Mouse (Mus musculus) embryonic facial prominence, embryonic 10.5 days (tissue): ENCODE data around the gene Anxa1. TPM values are rescaled to one million over a fixed set of nuclear protein-coding genes. Genes with fewer than 3 reads are reported as not detected.

ENCODE experiments used
- DNase-seq: peaks from one replicate; pipeline ENCODE4 v3.0.0-alpha.2; 2017; ENCODE audit warnings: low spot score
- H3K27ac ChIP-seq: fragments of 300-500 bp; sonication (generic); replicated peaks from 2 replicates; pipeline ENCODE4 v1.5.1; 2016; ENCODE audit warnings: mild to moderate bottlenecking
- H3K27me3 ChIP-seq: fragments of 300-500 bp; sonication (generic); replicated peaks from 2 replicates; pipeline ENCODE4 v1.6.1; 2016; ENCODE audit warnings: low read depth, mild to moderate bottlenecking; ENCODE audit not compliant: poor library complexity, severe bottlenecking
- H3K36me3 ChIP-seq: fragments of 300-500 bp; sonication (generic); replicated peaks from 2 replicates; pipeline ENCODE4 v1.6.1; 2016; ENCODE audit warnings: mild to moderate bottlenecking, moderate library complexity
- H3K4me1 ChIP-seq: fragments of 300-500 bp; sonication (generic); 2 replicates; pipeline ENCODE4 v1.6.1; 2016
- H3K4me3 ChIP-seq: fragments of 300-500 bp; sonication (generic); 2 replicates; pipeline ENCODE4 v1.5.1; 2016; ENCODE audit warnings: mild to moderate bottlenecking, moderate library complexity
- H3K9me3 ChIP-seq: fragments of 300-500 bp; sonication (generic); 2 replicates; pipeline ENCODE4 v1.6.1; 2016; ENCODE audit warnings: mild to moderate bottlenecking
- WGBS: fragments of 180-500 bp; shearing (Covaris S2); methylation state at CpG from one replicate; pipeline ENCODE4 v1.1.7; 2016; 5-methylcytosine and 5-hydroxymethylcytosine counted together
- polyA plus RNA-seq: library from polyadenylated mRNA; unstranded; fragments of >200 nt; fragmentation: Nextera tagmentation; extraction: Ambion mirVana; gene quantifications from 2 replicates; pipeline ENCODE4 v1.2.1, GENCODE M21; 2016

The Anxa1 gene
- polyA plus RNA-seq, 1 experiment from 2014 or later, result 4.3 TPM

DNA sequence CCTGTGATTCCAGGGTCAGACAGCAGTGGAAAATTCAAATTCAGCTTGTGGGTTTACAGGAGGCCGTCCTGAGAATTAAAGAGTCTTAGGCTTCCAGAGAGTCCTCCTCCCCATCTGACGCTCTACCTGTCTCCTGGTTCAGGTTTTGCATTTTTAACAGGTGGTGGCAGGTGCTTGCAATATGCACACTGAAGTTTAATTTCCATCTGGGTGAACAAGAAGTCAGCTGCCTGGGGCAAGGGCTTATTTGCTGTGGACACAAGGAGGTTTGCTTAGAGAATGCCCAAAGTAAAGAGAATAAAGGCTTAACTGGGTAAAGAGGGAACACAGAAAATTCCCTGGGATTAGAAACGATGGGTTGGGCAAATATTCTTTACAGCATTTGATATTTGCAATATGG is 11.2 kb upstream of the Anxa1 start:
- Histone ChIP-seq H3K27ac (no peak overlapping the region), H3K36me3 (no peaks in the 10 kb centered on the region), H3K27me3 (no peaks in the 10 kb centered on the region), H3K4me1 (no peaks in the 10 kb centered on the region), H3K4me3 (no peak overlapping the region), H3K9me3 (no peaks in the 10 kb centered on the region)
- no peak for DNase-seq
- 78% methylated on average over 3 of the region's 3 CpGs for WGBS

DNA sequence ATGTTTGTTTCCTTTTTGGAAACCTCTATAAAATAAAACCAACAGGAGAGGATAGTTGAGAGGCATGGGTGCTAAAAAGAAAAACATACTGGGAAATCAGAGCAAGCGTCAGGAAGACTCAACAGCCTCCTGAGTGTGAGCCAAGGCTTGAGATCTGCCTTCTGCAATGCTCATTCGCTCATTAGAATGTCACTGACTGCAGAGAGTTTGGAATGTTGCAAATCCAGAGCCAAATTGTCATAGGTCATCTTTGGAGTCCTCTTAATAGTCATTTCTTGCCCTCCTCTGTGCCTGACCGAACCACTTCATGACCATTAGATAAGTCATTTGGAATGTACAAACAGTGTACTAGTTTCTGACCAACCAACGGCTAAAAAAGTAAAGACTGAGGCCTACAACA is 8.4 kb upstream of the Anxa1 start:
- Histone ChIP-seq H3K27me3 (no peaks in the 10 kb centered on the region), H3K9me3 (no peaks in the 10 kb centered on the region), H3K4me1 (no peaks in the 10 kb centered on the region), H3K36me3 (no peaks in the 10 kb centered on the region), H3K4me3 (no peak overlapping the region), H3K27ac (no peak overlapping the region)
- WGBS, result 78% methylated on average over 4 of the region's 4 CpGs
- DNase-seq, result no peak

DNA sequence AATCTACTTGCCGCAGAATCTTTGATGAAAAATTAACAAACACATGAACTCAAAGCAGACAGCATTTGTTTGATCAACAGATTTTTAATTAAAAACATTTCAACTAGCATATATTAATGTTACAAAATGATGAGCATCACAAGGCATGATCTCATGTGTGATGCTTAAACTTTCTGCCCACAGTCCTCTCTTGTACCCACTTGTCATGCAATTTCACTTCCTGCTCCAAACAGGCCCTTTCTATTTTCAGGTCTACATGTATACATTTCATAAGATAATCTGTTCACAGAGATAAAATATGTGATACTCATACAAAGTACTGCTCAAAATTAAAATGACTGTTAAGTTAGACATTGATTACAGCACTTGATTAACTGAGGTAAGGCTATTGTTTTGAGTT is 6.3 kb upstream of the Anxa1 start:
- Histone ChIP-seq H3K4me1 (no peaks in the 10 kb centered on the region), H3K9me3 (no peaks in the 10 kb centered on the region), H3K27me3 (no peaks in the 10 kb centered on the region), H3K27ac (no peak overlapping the region), H3K4me3 (no peak overlapping the region), H3K36me3 (no peaks in the 10 kb centered on the region)
- no peak for DNase-seq
- WGBS, result 89% methylated on average over 1 of the region's 1 CpGs

DNA sequence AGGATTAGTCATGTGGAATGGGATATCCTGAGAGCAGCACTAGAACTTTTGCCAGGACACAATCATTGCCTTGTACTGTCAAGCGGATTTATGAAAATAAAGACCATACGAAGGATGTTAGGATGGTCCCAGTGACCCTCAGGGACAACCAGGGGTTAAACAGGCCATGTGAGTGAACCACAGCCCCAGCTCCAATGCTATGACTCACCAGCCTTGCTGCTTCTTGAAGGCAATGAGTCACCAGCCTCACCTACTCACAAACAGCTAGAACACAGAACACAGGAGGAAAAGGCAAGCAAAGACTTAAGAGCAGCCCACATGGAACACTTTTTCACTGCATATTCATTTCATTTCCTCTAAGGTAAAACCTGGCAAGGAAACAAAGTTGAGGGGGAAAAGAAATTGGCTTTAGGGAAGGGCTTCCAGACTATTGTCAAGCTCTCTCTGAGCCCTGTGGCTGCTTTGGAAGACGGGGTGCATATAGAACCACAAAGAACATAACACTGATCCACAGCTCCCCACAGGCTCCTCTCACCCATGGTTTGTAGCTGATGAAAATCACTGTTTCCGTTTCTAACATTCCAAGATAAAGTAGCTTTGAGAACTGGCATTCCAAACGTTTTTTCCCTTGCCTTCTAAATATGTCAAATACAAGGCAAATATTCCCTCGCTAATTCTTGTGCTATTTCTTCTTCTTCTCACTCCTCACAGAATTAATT is 3.0 kb upstream of the Anxa1 start:
- H3K4me3 ChIP-seq, result no peak overlapping the region
- no peak for DNase-seq
- 78% methylated on average over 6 of the region's 6 CpGs for WGBS
- H3K4me1 ChIP-seq, result no peaks in the 10 kb centered on the region; the same call in 1 of the 2 replicates
- H3K27ac ChIP-seq, result no peak overlapping the region
- H3K9me3 ChIP-seq, result no peaks in the 10 kb centered on the region
- H3K27me3 ChIP-seq, result no peaks in the 10 kb centered on the region
- H3K36me3 ChIP-seq, result no peaks in the 10 kb centered on the region

- no peaks in the 10 kb centered on the region for H3K36me3 ChIP-seq
- no peaks in the 10 kb centered on the region; the same call in 1 of the 2 replicates for H3K4me1 ChIP-seq
- no peaks in the 10 kb centered on the region for H3K27me3 ChIP-seq
- no peak for DNase-seq
- no peaks in the 10 kb centered on the region for H3K9me3 ChIP-seq
- no peak overlapping the region for H3K4me3 ChIP-seq
- no peak overlapping the region for H3K27ac ChIP-seq
- 71% methylated on average over 7 of the region's 7 CpGs for WGBS
These were observed 1.0 kb downstream of the Anxa1 start for GRCm38 (mm10) chr19:20389723-20390122.

- Histone ChIP-seq H3K27ac (no peak overlapping the region), H3K4me3 (no peak overlapping the region), H3K9me3 (no peaks in the 10 kb centered on the region), H3K27me3 (no peaks in the 10 kb centered on the region), H3K4me1 (no peaks in the 10 kb centered on the region; the same call in 1 of the 2 replicates), H3K36me3 (no peaks in the 10 kb centered on the region)
- no peak for DNase-seq
- 85% methylated on average over 6 of the region's 6 CpGs for WGBS
These were observed 1.5 kb downstream of the Anxa1 start for GRCm38 (mm10) chr19:20389245-20389644.

- no peaks in the 10 kb centered on the region for H3K9me3 ChIP-seq
- H3K4me1 ChIP-seq, result no peaks in the 10 kb centered on the region; the same call in 1 of the 2 replicates
- 75% methylated on average over 6 of the region's 6 CpGs for WGBS
- H3K4me3 ChIP-seq, result no peak overlapping the region
- no peaks in the 10 kb centered on the region for H3K27me3 ChIP-seq
- DNase-seq, result no peak
- H3K27ac ChIP-seq, result no peak overlapping the region
- H3K36me3 ChIP-seq, result no peaks in the 10 kb centered on the region
These were observed 2.5 kb downstream of the Anxa1 start for GRCm38 (mm10) chr19:20388276-20388675.

GRCm38 (mm10) chr19:20386296-20386695 is 4.4 kb downstream of the Anxa1 start:
- H3K27ac ChIP-seq, result no peak overlapping the region
- H3K4me1 ChIP-seq, result no peaks in the 10 kb centered on the region; the same call in 1 of the 2 replicates
- H3K4me3 ChIP-seq, result no peak overlapping the region
- H3K36me3 ChIP-seq, result no peaks in the 10 kb centered on the region
- H3K9me3 ChIP-seq, result no peaks in the 10 kb centered on the region
- no peak for DNase-seq
- WGBS, result 88% methylated on average over 2 of the region's 2 CpGs
- H3K27me3 ChIP-seq, result no peaks in the 10 kb centered on the region

- no peaks in the 10 kb centered on the region; the same call in 1 of the 2 replicates for H3K4me1 ChIP-seq
- no peaks in the 10 kb centered on the region for H3K36me3 ChIP-seq
- no peak for DNase-seq
- WGBS, result 90% methylated on average over 6 of the region's 6 CpGs
- H3K9me3 ChIP-seq, result no peaks in the 10 kb centered on the region
- H3K4me3 ChIP-seq, result no peak overlapping the region
- H3K27me3 ChIP-seq, result no peaks in the 10 kb centered on the region
- H3K27ac ChIP-seq, result no peak overlapping the region
These were observed 5.1 kb downstream of the Anxa1 start for GRCm38 (mm10) chr19:20385645-20386044.

- no peak for DNase-seq
- Histone ChIP-seq H3K9me3 (no peaks in the 10 kb centered on the region), H3K27me3 (no peaks in the 10 kb centered on the region), H3K36me3 (no peaks in the 10 kb centered on the region), H3K27ac (no peak overlapping the region), H3K4me3 (no peak overlapping the region), H3K4me1 (no peaks in the 10 kb centered on the region)
- WGBS, result 78% methylated on average over 2 of the region's 2 CpGs
These were observed 9.5 kb downstream of the Anxa1 start for GRCm38 (mm10) chr19:20381207-20381752.

- no peaks in the 10 kb centered on the region for H3K9me3 ChIP-seq
- H3K27me3 ChIP-seq, result no peaks in the 10 kb centered on the region
- H3K36me3 ChIP-seq, result no peaks in the 10 kb centered on the region
- 94% methylated on average over 2 of the region's 2 CpGs for WGBS
- no peaks in the 10 kb centered on the region for H3K4me1 ChIP-seq
- H3K27ac ChIP-seq, result no peak overlapping the region
- DNase-seq, result no peak
- H3K4me3 ChIP-seq, result no peak overlapping the region
These were observed 20.6 kb downstream of the Anxa1 start for GRCm38 (mm10) chr19:20370175-20370574.

DNA sequence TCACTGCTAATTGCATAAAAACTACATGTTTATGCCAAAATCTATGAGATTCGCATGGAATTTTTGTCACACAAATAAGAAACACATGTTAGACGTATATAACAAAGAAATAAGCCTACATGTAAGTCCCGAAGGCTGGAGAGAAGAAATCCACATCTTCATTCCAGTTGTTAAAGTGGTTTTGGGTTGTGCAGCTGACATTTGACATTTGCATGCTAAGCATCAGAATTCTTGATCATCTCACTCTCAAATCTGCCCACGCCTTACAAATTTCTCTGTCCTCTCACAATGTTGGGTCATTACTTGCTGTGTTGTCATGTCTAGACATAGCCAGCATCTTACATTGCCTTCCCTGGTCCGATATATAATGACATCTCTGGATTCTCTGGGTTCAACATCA is 24.2 kb downstream of the Anxa1 start:
- Histone ChIP-seq H3K36me3 (no peaks in the 10 kb centered on the region), H3K27me3 (no peaks in the 10 kb centered on the region), H3K27ac (no peak overlapping the region), H3K4me3 (no peak overlapping the region), H3K4me1 (no peaks in the 10 kb centered on the region), H3K9me3 (no peaks in the 10 kb centered on the region)
- 85% methylated on average over 5 of the region's 5 CpGs for WGBS
- DNase-seq, result no peak

DNA sequence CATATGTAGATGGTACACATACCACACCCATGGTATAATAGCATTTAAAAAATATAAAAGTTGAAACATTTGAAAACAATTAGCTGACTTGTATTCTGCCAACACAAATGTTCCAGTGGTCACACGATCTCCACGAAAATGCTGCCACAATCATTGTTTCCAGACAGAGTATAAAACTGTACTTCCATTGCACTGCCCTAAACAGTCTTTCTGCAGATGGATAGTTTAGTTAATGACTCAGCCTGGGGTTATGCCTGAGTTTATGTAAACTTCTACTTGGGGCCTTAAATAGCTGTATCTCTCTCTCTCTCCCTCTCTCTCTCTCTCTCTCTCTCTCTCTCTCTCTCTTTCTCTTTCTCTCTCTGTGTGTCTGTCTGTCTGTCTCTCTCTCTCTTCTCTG is 24.7 kb downstream of the Anxa1 start:
- Histone ChIP-seq H3K27me3 (no peaks in the 10 kb centered on the region), H3K9me3 (no peaks in the 10 kb centered on the region), H3K4me1 (no peaks in the 10 kb centered on the region), H3K36me3 (no peaks in the 10 kb centered on the region), H3K27ac (no peak overlapping the region), H3K4me3 (no peak overlapping the region)
- no peak for DNase-seq
- 69% methylated on average over 2 of the region's 2 CpGs for WGBS
